Mouse (Mus musculus): ENCODE results near the gene Uba7.

Uba7 gene

DNA sequence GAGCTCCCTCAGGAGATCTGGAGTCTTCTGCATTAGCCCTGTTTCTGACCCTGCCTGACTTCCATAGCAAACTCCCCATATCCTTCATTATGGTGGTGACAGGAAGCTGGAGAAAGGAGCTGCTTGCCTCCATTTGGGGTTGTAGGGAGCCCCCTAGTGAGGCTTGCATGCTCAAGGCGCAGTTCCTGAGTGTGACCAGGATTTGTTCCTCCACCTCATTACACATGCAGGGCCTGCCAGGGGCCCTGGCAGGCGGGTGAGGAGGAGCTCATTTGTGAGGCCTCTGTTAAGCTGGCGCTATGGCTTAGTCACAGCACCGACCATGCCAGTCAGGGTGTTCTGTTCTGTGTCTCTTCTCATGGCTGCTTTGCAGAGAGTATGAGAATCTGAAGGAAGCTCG lies 13.4 kb upstream of the Uba7 start:
- in situ Hi-C loops (cut with MboI, MseI): loop anchor here (5.0 to 10.0 kb wide), 2 partner anchors 103 to 105 kb away; no protein-coding TSS in a partner anchor

DNA sequence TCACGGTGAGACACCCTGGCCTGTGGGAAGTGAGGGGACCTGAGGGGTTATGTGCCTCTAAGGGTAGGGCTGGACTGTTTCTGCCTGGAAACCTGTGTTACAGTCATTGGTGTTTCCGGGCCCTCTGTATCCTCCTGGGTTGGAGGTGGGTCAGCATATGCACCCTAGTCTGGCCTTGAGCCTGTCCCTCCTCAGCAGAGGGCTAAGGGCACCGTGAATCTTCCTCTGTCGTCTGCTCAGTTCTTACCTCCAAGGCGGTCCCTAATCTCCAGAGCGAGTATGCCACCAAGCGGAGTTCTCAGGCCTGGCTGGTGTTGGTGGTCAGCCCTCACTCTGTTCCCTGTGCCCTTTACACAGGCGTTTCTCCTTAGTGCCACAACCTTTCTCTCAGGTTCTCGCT lies 12.4 kb upstream of the Uba7 start:
- in situ Hi-C loops (cut with MboI, MseI): loop anchor here (5.0 to 10.0 kb wide), 2 partner anchors 102 to 104 kb away; no protein-coding TSS in a partner anchor

DNA sequence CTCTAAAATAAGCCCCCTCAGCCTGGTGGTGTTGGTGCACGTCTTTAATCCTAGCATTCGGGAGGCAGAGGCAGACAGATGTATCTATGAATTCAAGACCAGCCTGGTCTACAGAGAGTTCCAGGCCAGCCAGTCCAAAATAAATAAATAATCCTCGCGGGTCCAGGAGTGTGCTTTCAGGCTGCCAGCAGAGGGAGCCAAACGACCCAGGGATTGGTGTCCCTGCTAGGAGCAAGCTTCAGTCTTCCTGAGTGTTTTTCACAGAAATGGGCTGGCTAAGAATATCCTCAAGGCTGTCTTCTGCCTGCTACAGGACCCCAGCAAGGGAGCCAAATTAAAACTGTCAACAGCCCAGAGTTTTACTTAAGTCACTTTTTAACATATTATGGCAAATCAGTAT lies 11.6 kb upstream of the Uba7 start:
- in situ Hi-C loops (cut with MboI, MseI): loop anchor here (5.0 to 10.0 kb wide), 2 partner anchors 101 to 104 kb away; no protein-coding TSS in a partner anchor

DNA sequence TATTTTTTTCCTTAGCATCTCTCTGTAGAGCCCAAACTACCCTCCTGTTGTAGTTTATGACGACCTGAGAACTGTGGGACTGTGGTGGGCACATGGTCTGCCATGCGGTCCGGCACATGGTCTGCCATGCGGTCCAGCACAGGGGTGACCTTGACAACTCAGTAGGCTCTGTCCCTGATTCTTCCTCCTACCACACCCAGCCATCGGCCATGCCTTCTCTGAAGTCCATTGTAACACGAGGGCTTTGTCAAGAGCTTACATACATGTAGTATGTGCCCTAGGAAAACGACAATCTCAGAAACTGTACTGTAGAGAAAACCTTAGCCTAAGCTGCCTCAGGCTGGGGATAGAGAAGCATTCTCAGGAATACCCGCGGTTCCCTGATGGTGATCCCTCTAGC lies 10.6 kb upstream of the Uba7 start:
- in situ Hi-C loops (cut with MboI, MseI): loop anchor here (5.0 to 10.0 kb wide), 2 partner anchors 100 to 103 kb away; no protein-coding TSS in a partner anchor

DNA sequence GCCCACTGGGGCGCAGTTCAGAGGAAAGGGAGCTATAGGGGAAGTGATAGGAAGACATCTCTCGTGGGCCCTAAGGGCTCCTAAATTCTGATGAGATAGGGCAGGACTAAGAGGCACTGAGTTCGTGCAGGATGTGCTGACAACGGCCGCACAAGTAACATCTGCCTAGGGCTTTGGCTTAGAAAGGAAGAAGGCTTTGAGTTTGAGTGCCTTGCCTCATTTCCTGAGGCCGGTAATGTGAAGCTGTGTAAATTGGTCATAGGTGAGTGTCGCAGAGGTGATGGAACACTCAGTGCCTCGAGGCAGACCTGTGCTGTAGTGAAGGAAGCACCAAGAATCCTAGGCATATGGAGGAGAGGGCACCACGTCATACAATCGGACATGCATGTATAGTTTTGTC lies 8.6 kb upstream of the Uba7 start:
- in situ Hi-C loops (cut with MboI, MseI): loop anchor here in 1 of 2 experiments (10.0 kb wide), 1 partner anchor 98 kb away; no protein-coding TSS in a partner anchor

- in situ Hi-C loops (cut with MboI, MseI): loop anchor here in 1 of 2 experiments (10.0 kb wide), 1 partner anchor 97 kb away; no protein-coding TSS in a partner anchor
Observed at GRCm38 (mm10) chr9:107967437-107967836, 7.9 kb upstream of the Uba7 start.

DNA sequence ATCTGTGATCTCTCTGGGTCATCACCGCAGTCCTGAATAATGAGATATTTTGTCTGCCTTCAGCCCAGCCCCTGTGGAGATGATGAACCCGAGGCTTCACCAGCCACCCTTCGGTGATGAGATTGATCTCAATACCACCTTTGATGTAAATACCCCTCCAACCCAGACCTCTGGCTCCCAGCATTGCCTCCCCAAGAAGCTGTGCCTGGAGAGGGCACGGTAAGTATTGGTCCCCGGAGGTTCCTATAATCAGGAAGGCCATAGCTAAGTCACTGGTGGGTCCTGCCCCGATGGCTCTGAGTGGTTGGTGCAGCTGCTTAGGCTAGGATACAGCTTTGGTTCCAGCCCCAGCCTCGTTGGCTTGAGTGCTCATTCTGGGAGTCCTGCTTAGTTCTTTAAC lies 6.8 kb upstream of the Uba7 start:
- in situ Hi-C loops (cut with MboI, MseI): loop anchor here in 1 of 2 experiments (10.0 kb wide), 1 partner anchor 96 kb away; no protein-coding TSS in a partner anchor

GRCm38 (mm10) chr9:107970311-107970710 lies 5.0 kb upstream of the Uba7 start:
- in situ Hi-C loops (cut with MboI, MseI): loop anchor here in 1 of 2 experiments (10.0 kb wide), 1 partner anchor 1496 kb away; the partner anchor contains the start of genes Parp3 and Rrp9

- in situ Hi-C loops (cut with MboI, MseI): loop anchor here in 1 of 2 experiments (10.0 kb wide), 1 partner anchor 1497 kb away; the partner anchor contains the start of genes Parp3 and Rrp9
Observed at GRCm38 (mm10) chr9:107971690-107972541, 3.4 kb upstream of the Uba7 start.

DNA sequence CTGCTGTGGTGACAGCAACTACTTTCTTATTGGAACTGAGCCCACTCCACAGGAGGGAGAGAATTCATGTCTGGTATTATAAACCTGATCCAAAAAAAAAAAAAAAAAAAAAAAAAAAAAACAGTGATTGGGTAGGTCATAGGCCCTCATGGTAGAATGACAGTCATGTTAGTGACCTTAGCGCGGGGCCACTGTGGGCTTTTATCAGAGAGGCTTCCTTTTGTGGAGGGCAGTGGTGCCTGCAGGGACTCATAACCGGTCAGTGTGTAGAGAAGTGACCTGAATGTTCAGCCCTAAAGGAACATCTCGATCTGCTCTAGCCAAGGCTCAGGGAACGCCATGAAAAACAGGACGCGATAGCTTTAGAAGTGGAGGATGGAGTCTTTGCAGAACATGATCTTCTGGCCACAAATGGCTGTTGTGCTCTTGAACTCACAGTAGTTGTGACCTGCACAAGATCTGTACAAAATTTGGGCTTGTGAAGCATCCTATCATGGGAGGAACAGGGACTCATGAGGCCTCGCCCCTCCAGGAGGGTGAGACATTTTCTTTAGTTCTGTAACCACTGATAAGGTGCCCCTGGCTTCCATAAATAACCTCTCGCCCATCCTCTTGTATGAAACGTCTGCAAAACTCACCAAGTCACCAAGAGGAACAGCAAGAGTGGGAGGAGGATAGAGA lies 674 bp upstream of the Uba7 start:
- in situ Hi-C loops (cut with MboI, MseI): loop anchor here in 1 of 2 experiments (10.0 kb wide), 1 partner anchor 1500 kb away; the partner anchor contains the start of genes Parp3 and Rrp9

DNA sequence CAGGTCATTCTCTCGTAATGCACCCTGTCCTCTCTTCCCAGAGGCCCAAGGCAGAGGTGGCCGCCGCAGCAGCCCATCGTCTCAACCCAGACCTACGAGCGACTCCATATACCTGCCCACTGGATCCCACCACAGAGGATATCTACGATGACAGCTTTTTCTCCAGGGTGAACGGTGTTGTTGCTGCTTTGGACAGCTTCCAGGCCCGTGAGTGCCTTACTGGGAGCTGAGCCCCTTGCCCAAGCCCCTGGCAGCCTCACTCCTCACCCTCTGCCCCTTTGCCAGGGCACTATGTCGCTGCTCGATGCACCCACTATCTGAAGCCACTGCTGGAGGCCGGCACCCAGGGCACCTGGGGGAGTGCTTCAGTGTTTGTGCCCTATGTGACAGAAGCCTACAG lies 3.5 kb downstream of the Uba7 start:
- in situ Hi-C loops (cut with MboI, MseI): loop anchor here in 1 of 2 experiments (10.0 kb wide), 1 partner anchor 1504 kb away; the partner anchor contains the start of genes Parp3 and Rrp9

GRCm38 (mm10) chr9:107981684-107982605 lies 6.6 kb downstream of the Uba7 start:
- in situ Hi-C loops (cut with MboI, MseI): no loop called here

DNA sequence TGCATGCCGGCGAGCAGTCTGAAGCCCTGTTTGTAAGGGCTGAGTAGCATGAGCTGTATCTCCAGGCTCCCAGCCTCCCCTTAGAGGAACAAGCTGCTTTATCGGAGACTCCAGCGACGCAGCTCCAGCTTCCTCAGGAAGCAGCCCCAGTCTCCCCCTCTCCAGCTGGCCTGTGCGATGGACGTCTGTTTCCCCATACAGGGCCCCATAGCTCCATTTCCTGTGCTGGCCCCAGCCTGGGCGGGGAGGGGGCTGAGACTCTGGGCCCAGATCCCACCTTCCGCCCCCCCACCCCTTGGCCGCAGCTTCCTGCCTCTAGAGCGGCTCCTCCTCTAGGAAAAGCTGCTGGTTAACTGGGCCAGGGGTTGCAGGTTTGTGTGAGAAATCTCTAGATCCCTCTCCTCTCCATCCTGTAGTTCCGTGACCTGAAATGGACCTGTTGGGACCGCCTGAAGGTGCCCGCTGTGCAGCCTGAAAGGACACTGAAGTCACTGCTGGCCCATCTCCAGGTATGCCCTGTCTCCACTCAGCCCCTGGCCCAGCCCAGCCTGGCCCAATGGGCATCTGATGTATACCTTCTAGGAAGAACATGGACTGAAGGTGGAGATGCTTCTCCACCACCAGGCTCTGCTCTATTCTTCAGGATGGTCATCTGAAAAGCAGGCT lies 7.5 kb downstream of the Uba7 start, which contains the start of gene Gm20661:
Gene Gm20661 (plus strand): TSS at position 378 of the 666 bp plus-strand sequence.
- in situ Hi-C loops (cut with MboI, MseI): no loop called here

DNA sequence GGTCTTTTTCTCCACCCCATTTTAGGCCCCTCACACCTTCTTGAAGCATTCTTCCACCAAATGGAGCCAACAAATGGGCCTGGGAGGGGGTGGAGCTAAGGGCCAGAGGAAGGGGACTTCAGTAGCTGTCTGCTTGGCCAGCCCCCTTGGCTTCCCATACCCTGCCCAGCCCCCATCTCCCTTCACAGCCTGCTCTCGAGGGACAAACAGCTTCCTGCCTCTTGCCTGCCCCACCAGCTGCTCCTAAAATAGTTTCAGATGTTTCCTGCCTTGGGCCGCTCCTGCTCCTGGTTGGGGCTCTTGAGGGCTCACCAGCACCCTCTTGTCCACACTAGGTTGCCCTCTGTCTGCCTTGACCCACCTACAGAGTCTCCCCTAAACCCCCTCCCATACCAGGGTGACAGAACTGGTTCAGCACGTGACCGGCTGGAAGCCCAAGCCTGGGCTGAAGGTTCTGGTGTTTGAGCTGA lies 8.2 kb downstream of the Uba7 start:
- in situ Hi-C loops (cut with MboI, MseI): no loop called here

GRCm38 (mm10) chr9:107984052-107984753 lies 8.9 kb downstream of the Uba7 start:
- in situ Hi-C loops (cut with MboI, MseI): no loop called here

DNA sequence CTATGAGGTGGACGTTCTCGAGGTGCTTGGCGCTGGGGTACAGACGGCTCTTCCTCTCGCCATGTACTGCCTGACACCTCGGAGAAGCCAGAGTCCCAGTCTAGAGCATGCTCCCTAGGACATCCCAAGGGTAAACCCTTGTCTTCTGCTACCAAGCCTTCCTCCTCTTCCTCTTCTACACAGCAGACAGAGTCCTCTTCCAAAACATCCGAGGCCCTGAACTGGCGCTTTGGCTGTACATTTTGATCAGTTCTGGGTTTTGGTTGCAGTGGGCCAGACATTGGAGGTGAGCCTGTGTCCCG lies 9.4 kb downstream of the Uba7 start:
- in situ Hi-C loops (cut with MboI, MseI): no loop called here

- in situ Hi-C loops (cut with MboI, MseI): no loop called here
Observed at GRCm38 (mm10) chr9:107985131-107986119, 10.1 kb downstream of the Uba7 start, which contains the start of gene Inka1. TSS of gene Inka1 (minus strand) at chr9:107985879.

- in situ Hi-C loops (cut with MboI, MseI): no loop called here
Observed at GRCm38 (mm10) chr9:107986376-107986775, 11.1 kb downstream of the Uba7 start.

Data from T-helper 17 cell (primary cell).